In genomic region chr8:119442970-119443369, GRCm38 (mm10) we compare ENCODE assay signal across 34 mouse cellular contexts. TPM values are rescaled to one million over a fixed set of nuclear protein-coding genes. Genes with fewer than 3 reads are reported as not detected.
"Had no signal": no experiment of that assay in that cellular context is flagged by ENCODE, and none has a peak within 500 bp of the region (broad histone marks: within the 10 kb centered on the region; RNA-seq: fewer than 3 reads in every experiment).

No protein-coding gene starts in this region.

- H3K36me3 ChIP-seq: heart, embryonic 10.5 days; heart, embryonic 12.5 days; hindbrain, embryonic 10.5 days; hindbrain, embryonic 12.5 days; intestine, embryonic 15.5 days; limb, embryonic 13.5 days; limb, embryonic 15.5 days had no signal

- H3K9ac ChIP-seq: heart, embryonic 12.5 days; hindbrain, embryonic 12.5 days; hindbrain, embryonic 14.5 days; intestine, embryonic 15.5 days; limb, embryonic 13.5 days; limb, embryonic 15.5 days; liver, embryonic 12.5 days; liver, embryonic 14.5 days had no signal

- DNase-seq: gastrocnemius, adult 2 months; gastrocnemius, postnatal 10 days; gastrocnemius, postnatal 25 days; heart, adult 18-20 months; heart, postnatal 10 days; heart, postnatal 4 days; kidney, adult 18-20 months; kidney, adult 8-10 months; kidney, postnatal 36 days; layer of hippocampus, adult 9-11 months; layer of hippocampus, postnatal 36 days; left cerebral cortex, postnatal 4 days had no signal

- H3K27ac ChIP-seq: gastrocnemius, adult 2 months; heart, embryonic 10.5 days; hindbrain, embryonic 10.5 days; hindbrain, embryonic 12.5 days; hindbrain, embryonic 14.5 days; intestine, embryonic 15.5 days; limb, embryonic 13.5 days; limb, embryonic 15.5 days; liver, embryonic 12.5 days; liver, embryonic 14.5 days had no signal

- H3K4me3 ChIP-seq: gastrocnemius, adult 2 months; heart, embryonic 10.5 days; heart, embryonic 12.5 days; hindbrain, embryonic 10.5 days; hindbrain, embryonic 12.5 days; intestine, embryonic 15.5 days; limb, embryonic 13.5 days; limb, embryonic 15.5 days; liver, embryonic 12.5 days had no signal

RNA-seq across cellular contexts. Expression of gene Necab2, which starts 3.5 kb away (rescaled TPM):
- total RNA-seq: gastrocnemius, adult 2 months; granulocyte monocyte progenitor cell, adult 5-6 weeks; heart, adult 18-20 months; heart, adult 8-10 months; heart, postnatal 10 days; heart, postnatal 25 days had no signal
- polyA plus RNA-seq: inflammation-experienced regulatory T-cells, adult 6 months had no signal

RNA-seq across cellular contexts. Expression of gene Slc38a8, which starts 58.5 kb away (rescaled TPM):
- total RNA-seq: gastrocnemius, adult 2 months; gastrocnemius, postnatal 10 days; gastrocnemius, postnatal 25 days; gastrocnemius, postnatal 4 days; granulocyte monocyte progenitor cell, adult 5-6 weeks; heart, adult 18-20 months; heart, adult 8-10 months; heart, postnatal 10 days; heart, postnatal 25 days; heart, postnatal 4 days; layer of hippocampus, postnatal 36 days; left cerebral cortex, postnatal 4 days had no signal
- polyA plus RNA-seq: heart, embryonic 10.5 days; heart, embryonic 12.5 days; heart, embryonic 14.5 days; heart, embryonic 16.5 days; hindbrain, embryonic 10.5 days; hindbrain, embryonic 14.5 days; hindbrain, embryonic 16.5 days; inflammation-experienced regulatory T-cells, adult 6 months; kidney, embryonic 14.5 days; kidney, embryonic 16.5 days; limb, embryonic 11.5 days; limb, embryonic 15.5 days; liver, embryonic 12.5 days; liver, embryonic 16.5 days had no signal
